Mouse (Mus musculus) MEL-GATA-1-ER (cell line): ENCODE measurements at regions not wholly inside any gene's neighbourhood (a gene's known extent, or its start where the extent isn't known, plus 50 kb on each side); places are given as distances from the start of the nearest gene placed in this dataset.
A peak's percentile ranks its signal among the peaks of the same experiment; 100 is the strongest.
"Not testable (repeated sequence)": the region's sequence is repeated elsewhere in the genome, so short reads cannot be mapped to it uniquely, and the experiment has no call there.

Experiments used
- DNase-seq: peaks from one replicate; pipeline ENCODE4 v3.0.0-alpha.2; 2012; ENCODE audit warnings: low read depth; ENCODE audit errors: extremely low read depth

DNA sequence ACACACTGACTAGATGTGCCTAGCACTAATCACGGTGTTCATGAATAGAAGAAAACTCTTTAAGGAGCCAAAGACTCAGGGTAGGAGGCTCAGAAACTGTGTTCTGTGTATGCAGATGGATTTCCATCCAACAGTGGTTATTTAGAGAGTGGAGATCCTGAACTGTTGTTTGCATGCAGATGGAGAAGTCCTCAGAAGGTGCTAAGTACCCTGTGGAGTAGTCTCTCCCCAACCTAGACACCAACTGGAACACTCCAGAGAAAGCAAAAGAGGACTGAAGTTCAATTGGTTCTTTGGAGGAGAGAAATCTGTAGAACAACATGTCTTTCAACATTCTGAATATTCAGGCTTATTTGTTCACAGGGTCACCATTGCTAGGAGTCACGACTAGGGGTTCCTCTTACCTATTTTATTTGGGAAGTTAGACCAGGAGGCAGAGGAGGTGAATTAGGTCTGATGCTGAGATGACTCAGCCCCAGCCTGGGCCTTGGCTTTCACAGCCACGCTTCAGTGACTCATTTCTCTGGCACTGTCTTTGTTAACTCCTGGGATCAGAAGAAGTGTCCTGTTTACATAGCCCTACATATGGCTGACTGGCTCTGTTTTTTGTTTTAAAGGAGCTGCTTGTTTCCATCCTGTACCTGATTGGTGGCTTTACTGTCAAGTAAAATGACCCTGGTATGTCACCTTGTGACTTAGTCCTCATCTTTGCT, 742.0 kb downstream of the Kcna4 start:
- no peak for DNase-seq

DNA sequence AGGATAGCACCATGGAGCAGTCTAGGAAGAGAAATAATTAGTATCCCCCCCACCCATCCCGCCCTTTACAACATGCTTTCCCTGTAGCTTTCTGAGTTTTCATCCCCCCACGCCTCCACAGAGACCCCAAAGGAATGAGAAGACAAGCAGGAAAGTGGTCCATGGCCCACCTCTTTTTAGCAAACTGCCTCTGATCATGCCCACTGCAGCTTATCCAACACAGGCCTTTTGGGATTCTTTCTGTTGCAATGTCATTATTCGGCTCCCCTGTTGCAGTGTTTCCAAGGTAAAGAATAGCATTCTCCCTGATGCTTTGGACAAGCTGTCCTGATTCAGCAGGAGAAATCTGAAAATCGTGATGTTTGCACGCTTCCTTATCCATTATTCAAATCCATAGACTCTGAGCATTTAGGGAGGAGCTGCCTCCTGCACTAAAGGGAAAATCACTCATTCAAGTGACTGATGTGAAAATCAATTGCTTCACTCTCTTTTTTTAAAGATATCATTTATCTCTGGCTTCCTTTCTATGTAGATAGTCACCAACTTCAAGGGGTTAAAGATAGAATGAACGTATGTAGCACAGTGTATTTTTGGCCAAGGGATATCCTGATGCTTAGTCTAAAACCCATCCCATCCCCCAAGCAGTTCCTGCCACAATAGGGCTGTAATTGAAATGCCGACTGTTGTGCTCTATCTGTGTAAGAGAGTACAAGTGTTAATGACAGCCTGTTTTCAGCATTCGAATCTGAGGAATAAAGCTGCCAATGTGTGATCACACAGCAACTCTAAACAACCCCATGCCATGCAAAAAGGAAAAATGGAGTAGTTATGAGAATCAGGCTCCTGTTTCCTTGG, 743.1 kb downstream of the Kcna4 start:
- no peak for DNase-seq

- no peak for DNase-seq
Observed at GRCm38 (mm10) chr2:108034882-108035281, 744.4 kb downstream of the Kcna4 start.

- no peak for DNase-seq
Observed at GRCm38 (mm10) chr2:108042086-108042485, 751.6 kb downstream of the Kcna4 start.

GRCm38 (mm10) chr2:108044885-108045284, 754.4 kb downstream of the Kcna4 start:
- DNase-seq = no peak

GRCm38 (mm10) chr2:108045997-108046396, 755.6 kb downstream of the Kcna4 start:
- no peak for DNase-seq

DNA sequence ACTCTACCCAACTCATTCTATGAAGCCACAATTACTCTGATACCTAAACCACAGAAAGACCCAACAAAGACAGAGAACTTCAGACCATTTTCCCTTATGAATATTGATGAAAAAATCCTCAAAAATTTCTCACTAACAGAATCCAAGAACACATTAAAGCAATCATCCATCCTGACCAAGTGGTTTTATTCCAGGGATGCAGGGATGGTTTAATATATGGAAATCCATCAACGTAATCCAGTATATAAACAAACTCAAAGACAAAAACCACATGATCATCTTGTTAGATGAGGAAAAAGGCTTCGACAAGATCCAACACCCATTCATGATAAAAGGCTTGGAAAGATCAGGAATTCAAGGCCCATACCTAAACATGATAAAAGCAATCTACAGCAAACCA, 772.3 kb downstream of the Kcna4 start:
- DNase-seq = not testable (repeated sequence)

DNA sequence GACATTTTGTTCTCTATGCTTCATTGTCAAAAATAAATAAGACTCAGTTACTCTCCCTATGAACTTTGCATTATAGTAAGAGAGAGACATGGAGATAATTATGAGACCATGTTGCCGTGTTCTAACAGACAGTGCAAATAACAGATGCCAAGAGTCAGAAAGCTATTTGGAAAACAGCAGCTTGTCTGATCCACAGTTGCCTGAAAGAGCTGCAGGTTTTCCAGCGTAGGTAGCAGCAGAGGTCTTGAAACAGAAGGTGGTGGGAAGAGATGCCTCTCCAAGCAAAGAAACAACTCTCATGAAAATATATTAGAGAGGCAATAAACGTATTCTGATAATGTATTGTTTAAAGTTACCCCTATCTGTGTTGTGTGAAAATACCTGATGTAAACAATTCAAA, 793.5 kb downstream of the Kcna4 start:
- DNase-seq = no peak

DNA sequence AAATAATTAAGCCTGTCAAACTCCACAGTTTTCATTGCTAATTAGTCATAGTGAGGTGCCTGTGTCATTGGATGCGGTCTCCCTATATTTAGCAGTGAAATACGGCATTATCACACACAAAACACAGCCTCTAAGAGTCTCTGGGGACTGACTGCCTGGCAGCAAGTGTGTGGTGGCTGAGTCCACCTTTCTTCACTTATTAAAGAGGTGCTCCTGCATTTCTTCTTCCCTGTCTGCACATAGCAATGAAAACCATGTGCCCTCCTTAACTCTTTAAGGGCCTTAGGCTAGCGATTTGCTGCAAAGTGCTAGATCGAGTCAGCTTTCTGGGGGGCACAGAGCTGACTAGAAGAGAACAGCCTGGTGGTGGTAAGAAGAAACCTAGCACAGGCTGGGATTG, 799.8 kb downstream of the Kcna4 start:
- DNase-seq = no peak

- no peak for DNase-seq
Observed at GRCm38 (mm10) chr2:108097026-108097425, 806.6 kb downstream of the Kcna4 start.

DNA sequence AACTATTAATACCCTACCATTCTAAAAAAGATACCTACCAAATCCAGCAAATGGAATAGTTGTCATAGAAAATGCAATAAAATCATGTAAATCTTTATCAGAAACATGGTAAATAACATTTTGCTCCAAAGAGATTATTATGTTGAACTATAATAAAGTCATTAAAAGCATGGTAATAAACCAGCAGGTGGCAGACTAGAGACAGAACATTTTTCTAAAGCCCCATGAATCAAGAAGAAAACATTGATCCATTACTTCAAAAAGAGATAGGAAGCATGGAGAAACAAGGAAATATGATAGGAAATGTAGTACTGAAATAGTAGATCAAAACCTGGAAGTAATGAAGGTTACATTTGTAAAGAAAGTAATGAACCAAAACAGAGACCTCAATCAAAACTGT, 819.7 kb downstream of the Kcna4 start:
- peak; percentile 3 for DNase-seq

GRCm38 (mm10) chr2:108145694-108146093, 855.3 kb downstream of the Kcna4 start:
- DNase-seq = no peak

DNA sequence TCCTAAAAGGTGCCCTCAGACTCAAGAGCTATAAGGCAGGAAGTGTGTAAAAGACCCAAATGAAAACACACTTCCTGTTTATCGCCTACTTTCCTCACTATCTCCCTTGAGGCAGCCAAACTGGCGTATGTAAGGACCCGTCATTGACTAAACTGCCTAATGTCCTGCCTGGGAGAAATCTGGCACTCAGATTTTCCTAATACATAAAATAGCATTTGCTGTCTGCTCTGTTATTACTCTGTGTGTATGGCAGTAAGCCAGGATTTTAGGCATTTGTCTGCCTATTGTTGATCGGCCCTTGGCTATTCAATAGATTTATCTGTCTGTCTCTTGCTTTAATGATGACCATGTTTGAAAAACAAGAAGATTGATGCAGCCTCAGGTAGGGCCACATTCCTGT, 857.8 kb downstream of the Kcna4 start:
- no peak for DNase-seq

- DNase-seq = peak; percentile 4
Observed at GRCm38 (mm10) chr2:108156189-108156588, 865.8 kb downstream of the Kcna4 start.

- no peak for DNase-seq
Observed at GRCm38 (mm10) chr2:108157731-108158130, 867.3 kb downstream of the Kcna4 start.

DNA sequence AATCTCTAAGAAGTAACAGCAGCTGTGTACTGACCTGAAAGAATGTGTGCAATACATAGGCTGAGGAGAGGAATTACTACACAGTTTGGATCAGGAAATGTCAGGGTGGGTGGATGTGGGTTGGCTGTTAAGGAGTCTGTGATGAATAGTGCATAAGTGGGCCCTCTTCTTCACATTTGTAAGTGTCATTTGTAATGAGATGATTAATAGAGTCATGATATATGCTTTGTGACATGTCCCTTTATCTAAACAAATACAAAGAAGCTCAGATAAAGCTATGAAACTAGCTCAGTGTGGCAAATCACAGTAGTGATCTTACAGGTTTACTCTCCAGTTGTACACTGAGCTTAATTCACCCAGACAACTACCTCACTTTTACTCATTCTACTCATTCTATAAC, 867.9 kb downstream of the Kcna4 start:
- no peak for DNase-seq

- no peak for DNase-seq
Observed at GRCm38 (mm10) chr2:108160865-108161264, 870.4 kb downstream of the Kcna4 start.

- no peak for DNase-seq
Observed at GRCm38 (mm10) chr2:108165085-108165484, 874.6 kb downstream of the Kcna4 start.
